In the genomic region with DNA sequence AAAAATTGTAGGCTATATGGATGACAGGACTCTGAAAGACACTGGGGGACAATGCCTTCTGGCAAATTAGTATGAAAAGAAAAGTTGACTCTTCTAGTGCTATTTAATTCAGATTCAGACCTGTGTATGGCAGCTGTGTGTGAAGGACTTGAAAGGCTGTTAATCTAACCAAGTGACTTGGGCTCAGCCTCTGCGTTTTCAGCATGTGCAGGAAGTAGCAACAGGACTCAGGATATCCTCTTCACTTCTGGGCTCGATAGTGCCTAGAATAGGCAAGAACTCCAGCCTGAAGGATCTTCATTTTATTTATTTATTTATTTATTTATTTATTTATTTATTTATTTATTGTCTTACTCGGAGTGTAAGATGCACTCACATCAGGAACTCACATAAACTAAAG, we compare ENCODE assay signal across 23 mouse cellular contexts.
DNase-seq lines count a peak whose midpoint lies in the region; ATAC-seq lines count a peak whose summit lies in the region.
"Had no signal": no experiment of that assay in that cellular context is flagged by ENCODE, and none has a peak within 500 bp of the region (broad histone marks: within the 10 kb centered on the region; RNA-seq: fewer than 3 reads in every experiment).

No protein-coding gene starts in this region.

- no peaks in the 10 kb centered on the region for H3K36me3 ChIP-seq in hindbrain, embryonic 13.5 days
- no peaks in the 10 kb centered on the region for H3K36me3 ChIP-seq in hindbrain, embryonic 10.5 days
- no peaks in the 10 kb centered on the region for H3K36me3 ChIP-seq in midbrain, embryonic 16.5 days (ENCODE audit: control insufficient read depth, insufficient read depth, low read length)
- H3K36me3 ChIP-seq in midbrain, embryonic 10.5 days = no peaks in the 10 kb centered on the region
- H3K36me3 ChIP-seq in heart, embryonic 11.5 days (ENCODE audit: control insufficient read depth, insufficient read depth, low read length) = no peaks in the 10 kb centered on the region
- H3K36me3 ChIP-seq: embryonic facial prominence, embryonic 15.5 days; forebrain, embryonic 10.5 days; limb, embryonic 10.5 days; midbrain, embryonic 12.5 days had no signal

- H3K4me2 ChIP-seq in hindbrain, embryonic 13.5 days = peak overlapping the region; percentile 68
- H3K4me2 ChIP-seq in midbrain, embryonic 16.5 days (ENCODE audit: low read length) = peak overlapping the region; percentile 21; the same call in 1 of the 2 replicates
- no peak overlapping the region for H3K4me2 ChIP-seq in heart, embryonic 11.5 days
- H3K4me2 ChIP-seq: embryonic facial prominence, embryonic 15.5 days; midbrain, embryonic 12.5 days had no signal

- H3K9ac ChIP-seq in hindbrain, embryonic 13.5 days = no peak overlapping the region
- H3K9ac ChIP-seq in midbrain, embryonic 16.5 days (ENCODE audit: low read depth, low read length) = no peak overlapping the region
- no peak overlapping the region for H3K9ac ChIP-seq in heart, embryonic 11.5 days (ENCODE audit: low read depth, low read length)
- H3K9ac ChIP-seq: embryonic facial prominence, embryonic 15.5 days; liver, embryonic 14.5 days; midbrain, embryonic 12.5 days had no signal

- peaks cover 13% of the 10 kb centered on the region for H3K4me1 ChIP-seq in hindbrain, embryonic 13.5 days (replicated peaks)
- peaks cover 7% of the 10 kb centered on the region for H3K4me1 ChIP-seq in hindbrain, embryonic 10.5 days (replicated peaks)
- H3K4me1 ChIP-seq in midbrain, embryonic 16.5 days (ENCODE audit: control insufficient read depth, insufficient read depth, low read length) = peaks cover 6% of the 10 kb centered on the region; the same call in 1 of the 2 replicates
- peaks cover 11% of the 10 kb centered on the region for H3K4me1 ChIP-seq in midbrain, embryonic 10.5 days
- no peaks in the 10 kb centered on the region for H3K4me1 ChIP-seq in heart, embryonic 11.5 days (ENCODE audit: control insufficient read depth, insufficient read depth, low read length)

- H3K27ac ChIP-seq in hindbrain, embryonic 13.5 days = no peak overlapping the region
- H3K27ac ChIP-seq in hindbrain, embryonic 10.5 days = no peak overlapping the region
- no peak overlapping the region for H3K27ac ChIP-seq in midbrain, embryonic 16.5 days (ENCODE audit: low read length)
- no peak overlapping the region for H3K27ac ChIP-seq in midbrain, embryonic 10.5 days (replicated peaks)
- no peak overlapping the region for H3K27ac ChIP-seq in heart, embryonic 11.5 days (ENCODE audit: low read depth, low read length)
- H3K27ac ChIP-seq: embryonic facial prominence, embryonic 15.5 days; forebrain, embryonic 10.5 days; limb, embryonic 10.5 days; liver, embryonic 14.5 days; midbrain, embryonic 12.5 days had no signal

- no peak overlapping the region for H3K4me3 ChIP-seq in hindbrain, embryonic 13.5 days
- H3K4me3 ChIP-seq in hindbrain, embryonic 10.5 days = no peak overlapping the region
- H3K4me3 ChIP-seq in midbrain, embryonic 16.5 days (ENCODE audit: low read depth, low read length) = no peak overlapping the region
- H3K4me3 ChIP-seq in midbrain, embryonic 10.5 days = no peak overlapping the region
- H3K4me3 ChIP-seq in heart, embryonic 11.5 days (ENCODE audit: low read depth, low read length) = no peak overlapping the region
- H3K4me3 ChIP-seq: embryonic facial prominence, embryonic 15.5 days; forebrain, embryonic 10.5 days; left cerebral cortex, adult 2 months; limb, embryonic 10.5 days; midbrain, embryonic 12.5 days had no signal

- DNase-seq in hindbrain, embryonic 10.5 days (ENCODE audit: low spot score) = no peak
- peak; percentile 4 to 42 for DNase-seq in kidney, postnatal 25 days
- DNase-seq in kidney, adult 11 months = no peak
- no peak for DNase-seq in midbrain, embryonic 10.5 days (ENCODE audit: low spot score)
- no peak for DNase-seq in ovary, postnatal 10 days (ENCODE audit: low spot score)
- DNase-seq: adrenal gland, adult 2 months; cerebellum, postnatal 10 days; embryo, embryonic 11 days; gastrocnemius, postnatal 14 days; heart, postnatal 10 days; lung, postnatal 10 days; right cerebral cortex, postnatal 4 days; thymus, postnatal 14 days had no signal

- no peaks in the 10 kb centered on the region for H3K27me3 ChIP-seq in hindbrain, embryonic 13.5 days
- peaks cover 14% of the 10 kb centered on the region for H3K27me3 ChIP-seq in hindbrain, embryonic 10.5 days (ENCODE audit: insufficient read depth, poor library complexity, severe bottlenecking)
- H3K27me3 ChIP-seq in midbrain, embryonic 16.5 days (ENCODE audit: control insufficient read depth, insufficient read depth, low read depth, low read length) = no peaks in the 10 kb centered on the region
- peaks cover 14% of the 10 kb centered on the region for H3K27me3 ChIP-seq in midbrain, embryonic 10.5 days (ENCODE audit: low read depth, poor library complexity, severe bottlenecking)
- H3K27me3 ChIP-seq in heart, embryonic 11.5 days (ENCODE audit: control insufficient read depth, insufficient read depth, low read length) = no peaks in the 10 kb centered on the region
- H3K27me3 ChIP-seq: CH12.LX had no signal

- 83% methylated on average over 3 of the region's 3 CpGs for WGBS in hindbrain, embryonic 13.5 days
- WGBS in hindbrain, embryonic 10.5 days = 77% methylated on average over 3 of the region's 3 CpGs
- 90% methylated on average over 3 of the region's 3 CpGs for WGBS in midbrain, embryonic 16.5 days
- WGBS in midbrain, embryonic 10.5 days = 81% methylated on average over 3 of the region's 3 CpGs
- 56% methylated on average over 3 of the region's 3 CpGs for WGBS in heart, embryonic 11.5 days (ENCODE audit: insufficient replicate concordance)

- no peak for ATAC-seq in hindbrain, embryonic 13.5 days (ENCODE audit: low FRiP score)
- no peak for ATAC-seq in midbrain, embryonic 16.5 days
- no peak; the same call in 1 of the 2 replicates for ATAC-seq in heart, embryonic 11.5 days (replicated peaks; ENCODE audit: insufficient number of reproducible peaks, low FRiP score, low TSS enrichment)

- no peaks in the 10 kb centered on the region for H3K9me3 ChIP-seq in hindbrain, embryonic 13.5 days
- no peaks in the 10 kb centered on the region for H3K9me3 ChIP-seq in hindbrain, embryonic 10.5 days
- H3K9me3 ChIP-seq in midbrain, embryonic 16.5 days (replicated peaks; ENCODE audit: control insufficient read depth, low read length, poor library complexity, severe bottlenecking) = no peaks in the 10 kb centered on the region
- H3K9me3 ChIP-seq in midbrain, embryonic 10.5 days (replicated peaks) = no peaks in the 10 kb centered on the region
- no peaks in the 10 kb centered on the region for H3K9me3 ChIP-seq in heart, embryonic 11.5 days (replicated peaks; ENCODE audit: control insufficient read depth, low read length)
- H3K9me3 ChIP-seq: embryonic facial prominence, embryonic 15.5 days; forebrain, embryonic 10.5 days; limb, embryonic 10.5 days; midbrain, embryonic 12.5 days had no signal

Comparison
In these comparisons a context has a peak if more than half of its experiments do, and no peak if none do; other contexts are left out.
1. DNase-seq: peak in kidney, postnatal 25 days (2 of 2); none in hindbrain, embryonic 10.5 days (single experiment), kidney, adult 11 months (single experiment), midbrain, embryonic 10.5 days (single experiment) and ovary, postnatal 10 days (single experiment).